Mouse (Mus musculus) left cerebral cortex, adult 6 months (tissue): ENCODE measurements around the gene Tmem217. TPM values are rescaled to one million over a fixed set of nuclear protein-coding genes. Genes with fewer than 3 reads are reported as not detected.

ENCODE experiments used
- long read RNA-seq, 2 experiments: library from polyadenylated mRNA; unstranded; transcript quantifications; one replicate each; pipeline ENCODE4 v2.0.0; 2019 to 2020
- polyA plus RNA-seq: library from polyadenylated mRNA; unstranded; fragments of <200 nt; fragmentation: Nextera tagmentation; gene quantifications from 2 replicates; pipeline ENCODE4 v1.2.3, GENCODE M21; 2021

The Tmem217 gene
- polyA plus RNA-seq: 0.45 and 0.87 TPM in 2 replicates
- long read RNA-seq, experiment 1: 0 reads
- long read RNA-seq, experiment 2: 0 reads

DNA sequence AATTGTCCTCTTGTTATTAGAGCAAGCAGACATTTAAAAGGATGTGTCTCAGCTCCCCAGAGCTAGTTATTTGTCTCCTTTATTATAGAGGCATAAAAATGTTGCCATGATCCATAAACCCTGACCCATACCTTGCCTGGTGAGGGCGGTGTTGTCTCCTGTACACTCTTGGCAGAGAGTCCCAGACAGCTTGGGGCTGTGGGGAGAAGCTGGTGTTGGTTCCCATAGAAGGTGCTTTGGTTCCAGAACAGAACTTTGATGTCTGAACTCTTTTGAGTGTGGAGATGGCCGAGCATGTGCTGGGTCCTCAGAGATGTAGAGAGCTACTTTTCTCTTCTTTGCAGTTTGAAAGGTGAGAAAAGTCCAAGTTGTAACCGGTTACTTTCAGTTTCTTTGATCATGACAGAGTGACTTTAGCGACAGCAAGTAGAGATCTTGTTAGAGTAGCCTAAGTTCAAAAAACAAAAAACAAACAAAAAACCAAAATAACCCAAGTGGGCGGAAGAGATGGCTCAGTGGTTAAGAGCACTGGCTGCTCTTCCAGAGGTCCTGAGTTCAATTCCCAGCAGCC, at the start of gene Tmem217:
Gene Tmem217, minus strand, starts transcription at position 224 of the 571 bp plus-strand sequence.

GRCm38 (mm10) chr17:29549543-29550428, 2.4 kb downstream of the Tmem217 start, which contains the start of the genes Gm17657 and Tbc1d22b:
TSS of gene Gm17657 (minus strand) at chr17:29549638.
TSS of gene Tbc1d22b (plus strand) at chr17:29549785.

DNA sequence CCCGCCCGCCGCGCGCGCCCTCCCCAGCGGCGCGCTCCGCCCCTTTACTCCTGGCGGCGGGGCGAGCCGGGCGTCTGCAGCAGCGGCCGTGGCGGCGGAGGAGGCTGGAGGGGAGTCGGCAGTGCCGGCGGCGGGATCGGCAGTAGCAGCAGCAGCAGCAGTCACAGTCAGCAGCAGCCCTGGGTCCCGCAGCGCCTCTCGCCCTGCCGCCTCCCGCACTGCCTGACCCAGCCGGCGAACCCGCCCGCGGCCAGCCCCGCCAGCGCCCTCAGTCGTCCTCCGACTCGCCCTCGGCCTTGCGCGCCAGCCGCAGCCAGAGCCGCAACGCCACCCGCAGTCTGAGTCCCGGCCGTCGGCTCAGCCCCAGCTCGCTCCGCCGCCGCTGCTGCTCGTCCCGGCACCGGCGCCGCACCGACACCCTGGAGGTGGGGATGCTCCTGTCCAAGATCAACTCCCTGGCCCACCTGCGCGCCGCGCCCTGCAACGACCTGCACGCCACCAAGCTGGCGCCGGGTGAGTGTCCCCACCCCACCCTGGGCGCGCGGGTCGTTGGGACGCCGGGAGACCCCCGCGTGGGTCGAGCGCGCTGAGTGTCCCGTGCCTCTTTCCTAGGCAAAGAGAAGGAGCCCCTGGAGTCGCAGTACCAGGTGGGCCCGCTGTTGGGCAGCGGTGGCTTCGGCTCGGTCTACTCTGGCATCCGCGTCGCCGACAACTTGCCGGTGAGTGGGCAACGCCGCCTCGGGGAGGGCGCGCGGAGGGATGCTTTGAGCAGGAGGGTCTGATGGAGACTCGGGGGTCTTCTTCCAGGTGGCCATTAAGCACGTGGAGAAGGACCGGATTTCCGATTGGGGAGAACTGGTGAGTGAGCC, 61.2 kb downstream of the Tmem217 start, which contains the start of gene Pim1:
Gene Pim1, plus strand, starts transcription at position 41 of the 869 bp plus-strand sequence.

Other genes starting within 250 kb of the Tmem217 start
- gene Pi16, start 234.7 kb downstream of the Tmem217 start, polyA plus RNA-seq: 0.08 and 0.45 TPM in 2 replicates
- gene Mtch1, start 204.5 kb downstream of the Tmem217 start, polyA plus RNA-seq: 215 and 894 TPM in 2 replicates
- 3.6 and 3.9 TPM in 2 replicates for gene Fgd2, start 191.5 kb downstream of the Tmem217 start, polyA plus RNA-seq
- 1.1 and 2.7 TPM in 2 replicates for gene Pim1, start 61.6 kb downstream of the Tmem217 start, polyA plus RNA-seq
- not detected in 2 replicates for gene Gm17657, start 2.7 kb downstream of the Tmem217 start, polyA plus RNA-seq
- 4.1 and 15.1 TPM in 2 replicates for gene Tbc1d22b, start 2.6 kb downstream of the Tmem217 start, polyA plus RNA-seq
- gene Rnf8, start 62.4 kb upstream of the Tmem217 start, polyA plus RNA-seq: 46.4 and 64.0 TPM in 2 replicates
- gene Gm28043, start 62.5 kb upstream of the Tmem217 start, polyA plus RNA-seq: 0.99 and 1.1 TPM in 2 replicates
- gene Cmtr1, start 108.2 kb upstream of the Tmem217 start, polyA plus RNA-seq: 49.2 and 57.6 TPM in 2 replicates
- 20.4 and 27.3 TPM in 2 replicates for gene Ccdc167, start 164.7 kb upstream of the Tmem217 start, polyA plus RNA-seq